Mouse (Mus musculus): ENCODE results near the gene Mfsd4b3. TPM values are rescaled to one million over a fixed set of nuclear protein-coding genes. Genes with fewer than 3 reads are reported as not detected.
"Not testable (repeated sequence)": the region's sequence is repeated elsewhere in the genome, so short reads cannot be mapped to it uniquely, and the experiment has no call there.

Mfsd4b3 gene
- polyA plus RNA-seq, 1 experiment from 2014 or later, result 7.8 TPM

DNA sequence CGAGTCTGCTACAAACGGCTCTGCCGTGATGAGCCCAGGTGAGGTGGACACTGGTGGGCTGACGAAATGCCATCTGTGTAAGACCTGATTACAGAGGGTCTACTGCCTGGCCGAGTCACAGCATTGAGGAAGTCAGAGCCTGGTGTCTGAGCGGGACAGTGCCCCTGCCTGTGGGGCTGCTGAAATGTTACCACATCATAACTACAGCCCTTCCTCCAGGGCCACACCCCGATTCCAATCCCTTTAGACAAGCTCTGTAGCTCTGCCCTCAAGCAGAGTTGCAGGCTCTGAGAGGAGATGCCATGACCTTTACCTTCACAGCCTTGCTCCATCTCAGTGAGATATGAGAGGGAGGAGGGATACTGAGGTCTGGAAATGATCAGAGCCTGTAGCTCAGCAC lies 23.4 kb downstream of the Mfsd4b3 start:
- ATAC-seq (replicated peaks; ENCODE audit: low FRiP score, low read depth) (no peak), DNase-seq (ENCODE audit: low spot score) (no peak)
- H3K9ac ChIP-seq (ENCODE audit: low read depth, low read length), result no peak overlapping the region
- H3K4me1 ChIP-seq (replicated peaks; ENCODE audit: insufficient read depth, low read length), result no peaks in the 10 kb centered on the region
- H3K4me2 ChIP-seq (ENCODE audit: low read length), result no peak overlapping the region
- no peak for TF ChIP-seq CTCF (IDR thresholded peaks at IDR 0.05; ENCODE audit: low read depth)
- H3K27me3 ChIP-seq (ENCODE audit: insufficient read depth, low read length), result no peaks in the 10 kb centered on the region
- WGBS, result 77% methylated on average over 7 of the region's 7 CpGs
- H3K36me3 ChIP-seq (ENCODE audit: insufficient read depth, low read length), result no peaks in the 10 kb centered on the region
- H3K27ac ChIP-seq, result no peak overlapping the region
- no peaks in the 10 kb centered on the region for H3K9me3 ChIP-seq (replicated peaks; ENCODE audit: low read length)
- no peak overlapping the region for H3K4me3 ChIP-seq (replicated peaks; ENCODE audit: low read depth, low read length)

DNA sequence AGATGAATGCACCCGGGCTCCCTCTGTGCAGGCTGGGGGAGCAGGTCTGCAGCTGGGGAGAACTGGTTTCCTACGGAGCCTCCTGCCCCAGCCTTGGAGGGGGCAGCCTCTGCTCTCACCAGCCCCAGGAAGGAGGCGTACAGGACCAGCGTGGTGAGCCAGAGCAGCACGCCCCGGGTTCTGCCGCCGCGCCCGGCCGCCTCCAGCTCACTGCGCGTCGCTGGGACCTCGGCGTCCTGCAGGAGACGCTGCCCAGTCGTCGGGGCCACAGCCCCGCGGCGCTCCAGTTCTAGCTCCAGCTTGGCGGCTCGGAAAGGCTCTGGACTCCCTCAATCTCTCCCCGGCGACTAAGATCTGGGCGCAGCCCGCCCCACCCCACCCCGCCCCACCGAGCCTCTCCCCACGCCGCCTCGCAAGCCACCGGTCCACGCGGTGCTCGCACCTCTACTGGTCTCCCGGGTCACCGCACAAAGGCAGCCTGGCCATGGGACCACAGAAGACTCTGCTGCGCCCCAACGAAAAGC lies 33.3 kb downstream of the Mfsd4b3 start, which contains the start of gene Mfsd4b2:
TSS of gene Mfsd4b2 (minus strand) at position 308 of the 524 bp plus-strand sequence.
- Histone ChIP-seq H3K4me3 (replicated peaks; ENCODE audit: low read depth, low read length) (peak within 1 kb of the TSS; percentile 34), H3K27ac (no peak within 1 kb of the TSS), H3K9me3 (replicated peaks; ENCODE audit: low read length) (no peaks in the 10 kb centered on the region), H3K27me3 (ENCODE audit: insufficient read depth, low read length) (no peaks in the 10 kb centered on the region), H3K9ac (ENCODE audit: low read depth, low read length) (peak within 1 kb of the TSS; percentile 51), H3K4me1 (replicated peaks; ENCODE audit: insufficient read depth, low read length) (0 out of 2 replicates have a peak, but pooled peaks cover 4% of the 10 kb centered on the region), H3K36me3 (ENCODE audit: insufficient read depth, low read length) (no peaks in the 10 kb centered on the region), H3K4me2 (ENCODE audit: low read length) (peak within 1 kb of the TSS; percentile 83)
- DNase-seq (ENCODE audit: low spot score) (peak; percentile 62), ATAC-seq (replicated peaks; ENCODE audit: low FRiP score, low read depth) (no peak)
- under 1% methylated on average over 36 of the region's 41 CpGs for WGBS
- TF ChIP-seq CTCF (IDR thresholded peaks at IDR 0.05; ENCODE audit: low read depth), result peak; percentile 37; the same call in 1 of the 2 replicates

DNA sequence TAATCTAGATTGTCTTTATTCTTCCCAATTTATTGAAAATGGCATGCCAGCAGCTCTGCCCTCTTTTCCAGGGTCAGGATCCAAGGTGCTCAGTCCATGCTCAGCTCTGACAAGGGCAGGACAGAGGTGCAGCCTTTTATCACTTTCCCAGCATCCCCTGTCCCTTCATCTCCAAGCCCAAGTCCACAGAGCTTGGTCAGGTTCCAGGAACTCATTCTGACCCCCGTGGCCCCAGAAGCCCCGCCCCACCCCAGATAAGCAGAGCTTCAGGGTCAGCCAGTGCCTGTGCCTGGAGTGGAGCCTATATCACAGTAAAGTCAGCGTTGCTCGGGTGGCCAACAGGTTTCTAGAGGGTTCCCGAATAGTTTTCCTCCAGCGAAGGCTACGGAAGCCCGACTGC lies 35.4 kb downstream of the Mfsd4b3 start:
- not testable (repeated sequence) for H3K27ac ChIP-seq; H3K27me3 ChIP-seq (ENCODE audit: insufficient read depth, low read length); H3K4me1 ChIP-seq (replicated peaks; ENCODE audit: insufficient read depth, low read length); ATAC-seq (replicated peaks; ENCODE audit: low FRiP score, low read depth); H3K4me3 ChIP-seq (replicated peaks; ENCODE audit: low read depth, low read length); H3K36me3 ChIP-seq (ENCODE audit: insufficient read depth, low read length); H3K9ac ChIP-seq (ENCODE audit: low read depth, low read length); H3K4me2 ChIP-seq (ENCODE audit: low read length); DNase-seq (ENCODE audit: low spot score); H3K9me3 ChIP-seq (replicated peaks; ENCODE audit: low read length)
- 68% methylated on average over 8 of the region's 8 CpGs for WGBS

DNA sequence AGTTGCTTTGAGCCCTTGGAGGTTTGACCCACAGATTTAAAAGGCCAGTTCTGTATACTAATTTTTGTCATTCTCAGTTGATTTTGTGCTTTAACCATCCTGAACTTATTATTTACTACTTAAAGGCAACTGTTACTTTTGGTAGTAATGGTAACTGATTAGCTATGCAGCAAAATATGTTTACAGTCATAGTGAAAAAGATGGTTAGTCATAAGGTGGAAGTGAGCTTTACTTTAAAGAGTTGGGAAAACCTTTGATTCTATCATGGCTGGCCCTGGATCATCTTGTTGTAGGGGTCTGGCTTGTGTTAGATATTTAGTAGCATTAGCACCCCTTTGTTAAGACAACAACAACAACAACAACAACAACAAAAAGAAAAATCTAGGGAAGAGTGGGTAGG lies 47.3 kb downstream of the Mfsd4b3 start:
- H3K9me3 ChIP-seq (replicated peaks; ENCODE audit: low read length), result no peaks in the 10 kb centered on the region
- no peak overlapping the region for H3K4me2 ChIP-seq (ENCODE audit: low read length)
- H3K4me1 ChIP-seq (replicated peaks; ENCODE audit: insufficient read depth, low read length), result 0 out of 2 replicates have a peak, but pooled peaks cover 3% of the 10 kb centered on the region
- H3K27me3 ChIP-seq (ENCODE audit: insufficient read depth, low read length), result no peaks in the 10 kb centered on the region
- no peak overlapping the region for H3K4me3 ChIP-seq (replicated peaks; ENCODE audit: low read depth, low read length)
- no peaks in the 10 kb centered on the region for H3K36me3 ChIP-seq (ENCODE audit: insufficient read depth, low read length)
- no peak overlapping the region for H3K27ac ChIP-seq
- no peak overlapping the region for H3K9ac ChIP-seq (ENCODE audit: low read depth, low read length)
- no peak for TF ChIP-seq CTCF (IDR thresholded peaks at IDR 0.05; ENCODE audit: low read depth)
- DNase-seq (ENCODE audit: low spot score) (no peak), ATAC-seq (replicated peaks; ENCODE audit: low FRiP score, low read depth) (no peak)

DNA sequence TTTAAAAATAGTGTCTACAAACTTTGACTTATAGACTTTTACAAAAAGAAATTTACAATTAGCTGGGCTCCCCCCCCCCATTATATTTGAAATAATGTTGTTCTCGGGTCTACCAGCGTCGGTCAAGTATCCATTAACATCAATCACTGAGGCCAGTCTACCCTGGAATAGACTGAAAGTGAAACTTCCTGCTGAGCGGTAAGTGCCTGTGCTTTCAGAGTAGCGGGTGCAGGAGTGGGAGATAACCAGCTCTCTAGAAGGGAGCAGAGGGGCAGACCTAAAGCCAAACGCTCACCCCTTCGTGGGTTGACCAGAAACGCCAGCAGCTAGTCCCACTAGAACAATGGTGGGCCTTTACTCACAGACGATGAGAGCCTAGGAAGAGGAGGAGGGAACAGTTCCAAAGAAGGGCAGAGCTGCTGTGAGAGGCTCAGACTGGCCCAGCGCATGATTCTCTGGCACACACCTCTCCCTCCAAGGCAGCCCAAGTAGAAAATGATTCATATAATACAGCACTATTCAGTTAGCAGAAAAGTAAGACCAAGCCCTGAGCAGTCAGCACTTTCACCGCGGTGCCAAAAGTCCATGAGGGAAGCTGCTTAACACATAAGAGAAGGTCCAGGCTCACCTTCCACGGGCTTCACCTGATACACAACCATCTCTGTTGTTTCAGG lies 51.0 kb downstream of the Mfsd4b3 start:
- Histone ChIP-seq H3K4me2 (ENCODE audit: low read length) (no peak overlapping the region), H3K9me3 (replicated peaks; ENCODE audit: low read length) (no peaks in the 10 kb centered on the region), H3K27ac (no peak overlapping the region), H3K4me3 (replicated peaks; ENCODE audit: low read depth, low read length) (no peak overlapping the region), H3K9ac (ENCODE audit: low read depth, low read length) (no peak overlapping the region), H3K27me3 (ENCODE audit: insufficient read depth, low read length) (no peaks in the 10 kb centered on the region), H3K36me3 (ENCODE audit: insufficient read depth, low read length) (no peaks in the 10 kb centered on the region), H3K4me1 (replicated peaks; ENCODE audit: insufficient read depth, low read length) (0 out of 2 replicates have a peak, but pooled peaks cover 3% of the 10 kb centered on the region)
- TF ChIP-seq CTCF (IDR thresholded peaks at IDR 0.05; ENCODE audit: low read depth), result no peak
- WGBS, result 66% methylated on average over 13 of the region's 13 CpGs
- DNase-seq (ENCODE audit: low spot score) (no peak), ATAC-seq (replicated peaks; ENCODE audit: low FRiP score, low read depth) (no peak)

DNA sequence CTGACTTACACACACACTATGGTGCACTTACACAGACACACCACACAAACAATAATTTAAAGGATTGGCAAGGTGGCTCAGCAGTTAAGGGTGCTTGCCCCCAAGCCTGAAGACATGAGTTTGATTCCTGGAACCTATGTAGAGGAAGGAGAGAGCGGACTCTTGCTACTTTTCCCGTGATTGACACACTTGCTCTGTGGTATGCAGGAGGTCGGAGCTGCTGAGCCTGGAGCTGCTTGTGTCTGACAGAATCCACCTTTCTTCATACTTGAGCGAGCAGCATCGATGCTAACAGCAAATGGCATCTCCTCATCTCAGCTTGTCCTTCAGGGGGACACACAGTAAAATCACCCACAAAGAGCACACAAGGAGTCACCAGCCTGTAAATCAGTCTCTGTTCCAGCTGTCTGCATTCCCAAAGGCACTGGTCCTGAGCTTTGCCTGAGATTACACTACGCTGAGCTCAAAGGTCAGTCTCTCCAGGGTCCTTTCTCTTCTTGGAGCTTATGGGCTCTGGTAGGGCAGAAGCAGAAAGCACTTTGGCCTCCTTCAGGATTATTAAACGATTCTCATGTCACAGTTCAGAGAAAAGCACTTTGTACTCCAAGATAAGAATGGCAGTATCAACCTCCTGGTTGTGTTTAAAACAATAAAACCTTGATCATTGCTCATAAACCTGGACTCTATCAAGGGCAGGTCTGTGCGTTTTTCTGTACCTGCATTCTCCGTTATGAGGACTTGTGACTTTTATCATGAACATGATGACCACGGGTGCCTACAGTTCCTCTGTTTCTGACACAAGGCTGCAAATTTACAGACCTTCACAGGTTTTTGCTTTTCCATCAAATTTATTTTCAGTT lies 52.9 kb downstream of the Mfsd4b3 start:
- Histone ChIP-seq H3K36me3 (ENCODE audit: insufficient read depth, low read length) (no peaks in the 10 kb centered on the region), H3K4me1 (replicated peaks; ENCODE audit: insufficient read depth, low read length) (0 out of 2 replicates have a peak, but pooled peaks cover 3% of the 10 kb centered on the region), H3K9ac (ENCODE audit: low read depth, low read length) (no peak overlapping the region), H3K27me3 (ENCODE audit: insufficient read depth, low read length) (no peaks in the 10 kb centered on the region), H3K9me3 (replicated peaks; ENCODE audit: low read length) (no peaks in the 10 kb centered on the region), H3K27ac (peak overlapping the region; percentile 38; the same call in 1 of the 2 replicates), H3K4me3 (replicated peaks; ENCODE audit: low read depth, low read length) (no peak overlapping the region), H3K4me2 (ENCODE audit: low read length) (no peak overlapping the region)
- ATAC-seq (replicated peaks; ENCODE audit: low FRiP score, low read depth), result peak; percentile 84
- peak; percentile 53 for DNase-seq (ENCODE audit: low spot score)
- TF ChIP-seq CTCF (IDR thresholded peaks at IDR 0.05; ENCODE audit: low read depth), result no peak
- WGBS, result 39% methylated on average over 10 of the region's 10 CpGs
